Mouse (Mus musculus) heart, postnatal 14 days (tissue): ENCODE measurements around the gene Prr15l. TPM values are rescaled to one million over a fixed set of nuclear protein-coding genes. Genes with fewer than 3 reads are reported as not detected.

Experiments used
- DNase-seq, 2 experiments: peaks; one replicate each; pipeline ENCODE4 v3.0.0; 2021 to 2022
- intact Hi-C: fragments of 180-260 bp; cut with DNase I; formaldehyde crosslinking; loops from one replicate; pipeline ENCODE4 v1.15.1; 2025
- total RNA-seq, 2 experiments: library from RNA; stranded (reverse); gene quantifications; 2 replicates each; pipeline ENCODE4 v1.2.3; 2021

Gene Prr15l
- total RNA-seq, 2 experiments from 2014 or later, result 0.88 to 1.8 TPM

- intact Hi-C loops, result loop anchor here (1.0 to 2.0 kb wide), 3 partner anchors 22 to 110 kb away; no protein-coding TSS in a partner anchor
- DNase-seq, result no peak
Measured at GRCm38 (mm10) chr11:96916885-96917396, 11.0 kb upstream of the Prr15l start.

GRCm38 (mm10) chr11:96917415-96917814 is 10.5 kb upstream of the Prr15l start:
- intact Hi-C loops, result loop anchor here (1.0 to 2.0 kb wide), 3 partner anchors 21 to 109 kb away; no protein-coding TSS in a partner anchor
- peak in 1 of 2 experiments; percentile 0 for DNase-seq

- no peak for DNase-seq
- intact Hi-C loops, result no loop called here
Measured at GRCm38 (mm10) chr11:96919003-96919402, 8.9 kb upstream of the Prr15l start.

GRCm38 (mm10) chr11:96924861-96925260 is 3.0 kb upstream of the Prr15l start:
- intact Hi-C loops, result no loop called here
- DNase-seq, result no peak

GRCm38 (mm10) chr11:96925469-96926148 is 2.3 kb upstream of the Prr15l start:
- intact Hi-C loops, result no loop called here
- no peak for DNase-seq

- no peak for DNase-seq
- intact Hi-C loops, result no loop called here
Measured at GRCm38 (mm10) chr11:96926587-96926986, 1.3 kb upstream of the Prr15l start.

GRCm38 (mm10) chr11:96928691-96929090 is 787 bp downstream of the Prr15l start:
- intact Hi-C loops, result no loop called here
- DNase-seq, result no peak

GRCm38 (mm10) chr11:96929096-96929765 is 1.3 kb downstream of the Prr15l start:
- intact Hi-C loops, result no loop called here
- DNase-seq, result no peak

- DNase-seq, result no peak
- intact Hi-C loops, result no loop called here
Measured at GRCm38 (mm10) chr11:96929766-96930331, 1.9 kb downstream of the Prr15l start.

GRCm38 (mm10) chr11:96931327-96932062 is 3.6 kb downstream of the Prr15l start:
- peak in 1 of 2 experiments; percentile 23 for DNase-seq

GRCm38 (mm10) chr11:96933562-96934276 is 5.8 kb downstream of the Prr15l start:
- intact Hi-C loops, result no loop called here
- DNase-seq, result no peak

More at GRCm38 (mm10) chr11:96931327-96932062, 3.6 kb downstream of the Prr15l start:
- intact Hi-C loops, result no loop called here

- DNase-seq, result peak; percentile 22 to 63
- intact Hi-C loops, result no loop called here
Measured at GRCm38 (mm10) chr11:96934921-96935356, 7.0 kb downstream of the Prr15l start.

- DNase-seq, result no peak
- intact Hi-C loops, result no loop called here
Measured at GRCm38 (mm10) chr11:96935872-96936650, 8.2 kb downstream of the Prr15l start.

GRCm38 (mm10) chr11:96937549-96938425 is 9.9 kb downstream of the Prr15l start:
- peak; percentile 64 to 73 for DNase-seq
- intact Hi-C loops, result loop anchor here (2.0 kb wide), 1 partner anchor 21 kb away; the partner anchor contains the start of gene Cdk5rap3

GRCm38 (mm10) chr11:96938426-96938800 is 10.5 kb downstream of the Prr15l start:
- intact Hi-C loops, result loop anchor here (2.0 kb wide), 1 partner anchor 22 kb away; the partner anchor contains the start of gene Cdk5rap3
- no peak for DNase-seq

- intact Hi-C loops, result no loop called here
Measured at GRCm38 (mm10) chr11:96940578-96941465, 12.9 kb downstream of the Prr15l start.

GRCm38 (mm10) chr11:96941989-96942590 is 14.2 kb downstream of the Prr15l start:
- DNase-seq, result no peak
- intact Hi-C loops, result no loop called here

More at GRCm38 (mm10) chr11:96940578-96941465, 12.9 kb downstream of the Prr15l start:
- no peak for DNase-seq
